Mouse (Mus musculus) limb, embryonic 13.5 days (tissue): Measurements from ENCODE around the gene Map2k7. TPM values are rescaled to one million over a fixed set of nuclear protein-coding genes. Genes with fewer than 3 reads are reported as not detected.

Source experiments
- ATAC-seq: fragments of 200-750 bp; cut with Nextera tagmentation; 2 replicates; pipeline ENCODE4 v1.8.0; 2017; ENCODE audit warnings: low read depth, moderate number of reproducible peaks, moderate TSS enrichment; ENCODE audit not compliant: low FRiP score
- H3K27ac ChIP-seq: fragments of 300-500 bp; sonication (generic); 2 replicates; pipeline ENCODE4 v1.5.1; 2015; ENCODE audit warnings: inconsistent platforms, mild to moderate bottlenecking, moderate library complexity
- H3K27me3 ChIP-seq: fragments of 300-500 bp; sonication (generic); 2 replicates; pipeline ENCODE4 v1.6.1; 2015; ENCODE audit warnings: mild to moderate bottlenecking, inconsistent platforms
- H3K36me3 ChIP-seq: fragments of 300-500 bp; sonication (generic); 2 replicates; pipeline ENCODE4 v1.6.1; 2015; ENCODE audit warnings: inconsistent platforms, mild to moderate bottlenecking, moderate library complexity
- H3K4me1 ChIP-seq: fragments of 300-500 bp; sonication (generic); 2 replicates; pipeline ENCODE4 v1.6.1; 2015; ENCODE audit warnings: inconsistent platforms
- H3K4me2 ChIP-seq: fragments of 300-500 bp; sonication (generic); replicated peaks from 2 replicates; pipeline ENCODE4 v1.6.1; 2015; ENCODE audit warnings: inconsistent platforms, mild to moderate bottlenecking, moderate library complexity
- H3K4me3 ChIP-seq: fragments of 300-500 bp; sonication (generic); 2 replicates; pipeline ENCODE4 v1.5.1; 2015; ENCODE audit warnings: moderate library complexity, mild to moderate bottlenecking, inconsistent platforms
- H3K9ac ChIP-seq: fragments of 300-500 bp; sonication (generic); 2 replicates; pipeline ENCODE4 v1.6.1; 2015; ENCODE audit warnings: mild to moderate bottlenecking, inconsistent platforms
- H3K9me3 ChIP-seq: fragments of 300-500 bp; sonication (generic); 2 replicates; pipeline ENCODE4 v1.6.1; 2016; ENCODE audit warnings: inconsistent platforms
- WGBS: fragments of 180-500 bp; shearing (Covaris S2); methylation state at CpG from one replicate; pipeline ENCODE4 v1.1.7; 2015; 5-methylcytosine and 5-hydroxymethylcytosine counted together
- polyA plus RNA-seq: library from polyadenylated mRNA; unstranded; fragments of >200 nt; fragmentation: Nextera tagmentation; extraction: Ambion mirVana; gene quantifications from 2 replicates; pipeline ENCODE4 v1.2.1, GENCODE M21; 2015

Gene Map2k7
- polyA plus RNA-seq, result 29.3 and 29.9 TPM in 2 replicates

GRCm38 (mm10) chr8:4238434-4239192, at the start of gene Map2k7, which contains the start of gene Gm49320:
Gene Map2k7, plus strand, starts transcription at chr8:4238740.
Gene Gm49320, plus strand, starts transcription at chr8:4238865.
- Histone ChIP-seq H3K4me1 (peaks cover 25% of the 10 kb centered on the region), H3K27me3 (0 out of 2 replicates have a peak, but pooled peaks cover 3% of the 10 kb centered on the region), H3K4me3 (peak within 1 kb of the TSS; percentile 83), H3K9me3 (no peaks in the 10 kb centered on the region), H3K4me2 (peak within 1 kb of the TSS; percentile 90), H3K9ac (peak within 1 kb of the TSS; percentile 78), H3K27ac (peak within 1 kb of the TSS; percentile 93), H3K36me3 (peaks cover 29% of the 10 kb centered on the region)
- WGBS, result under 1% methylated on average over 63 of the region's 71 CpGs
- ATAC-seq, result peak; percentile 95

DNA sequence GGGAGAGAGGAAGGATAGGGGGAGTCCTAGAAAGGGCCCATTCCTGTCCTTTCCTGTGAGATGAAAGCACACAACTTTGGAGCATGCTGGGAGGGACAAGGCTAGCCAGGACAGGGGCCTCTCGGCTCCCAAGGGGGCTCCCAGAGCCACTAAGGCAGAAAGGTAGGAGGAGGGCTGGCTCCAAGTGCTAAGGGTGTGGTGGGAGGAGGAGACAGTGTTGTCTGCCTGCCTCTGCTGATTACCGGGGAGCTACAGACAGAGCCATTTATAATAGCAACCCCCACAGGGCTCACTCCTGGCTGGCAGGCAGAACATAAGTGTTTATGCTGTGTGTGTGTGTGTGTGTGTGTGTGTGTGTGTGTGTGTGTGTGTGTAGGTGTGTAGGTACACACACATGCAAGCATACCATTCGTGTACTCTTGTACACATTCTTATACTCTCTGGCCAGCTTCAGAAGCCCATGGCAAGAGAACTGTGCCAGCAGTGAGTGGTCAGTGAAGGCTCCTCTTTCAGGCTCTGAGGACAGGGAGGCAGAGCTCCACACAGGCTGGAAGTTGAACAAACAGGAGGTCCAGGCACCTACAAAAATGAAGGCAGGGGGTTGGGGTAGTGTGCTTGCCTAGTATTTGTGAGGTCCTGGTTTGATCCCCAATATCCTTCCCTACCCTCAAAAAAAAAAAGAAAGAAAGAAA, 49.4 kb upstream of the Map2k7 start:
- no peak overlapping the region for H3K4me3 ChIP-seq
- H3K9ac ChIP-seq, result no peak overlapping the region
- 31% methylated on average over 3 of the region's 3 CpGs for WGBS
- peaks cover 68% of the 10 kb centered on the region for H3K36me3 ChIP-seq
- H3K4me2 ChIP-seq, result no peak overlapping the region
- ATAC-seq, result no peak
- H3K27me3 ChIP-seq, result no peaks in the 10 kb centered on the region
- no peak overlapping the region for H3K27ac ChIP-seq
- H3K9me3 ChIP-seq, result no peaks in the 10 kb centered on the region
- H3K4me1 ChIP-seq, result peaks cover 7% of the 10 kb centered on the region

DNA sequence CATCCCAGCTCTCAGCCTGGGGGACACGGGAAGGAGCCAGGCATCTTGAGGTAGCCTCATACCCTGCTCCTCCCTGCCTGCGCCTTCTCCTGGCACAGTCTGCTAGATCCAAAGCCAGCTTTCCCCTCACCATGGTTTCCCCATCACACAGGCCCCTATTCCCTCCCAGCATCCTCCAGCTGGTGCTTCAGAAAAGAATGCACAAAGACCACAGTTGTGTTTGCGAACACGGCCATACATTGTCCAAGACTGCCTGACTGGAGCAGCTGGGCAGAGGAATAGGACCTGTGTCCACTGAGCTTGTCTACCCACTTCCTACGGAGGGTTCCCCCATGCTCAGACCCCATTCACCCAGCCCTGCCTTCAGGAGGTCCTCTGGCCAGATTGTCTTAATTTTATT, 46.2 kb upstream of the Map2k7 start:
- no peak overlapping the region for H3K4me2 ChIP-seq
- no peaks in the 10 kb centered on the region for H3K27me3 ChIP-seq
- H3K27ac ChIP-seq, result no peak overlapping the region; the same call in 1 of the 2 replicates
- no peak overlapping the region for H3K9ac ChIP-seq
- no peak overlapping the region for H3K4me3 ChIP-seq
- no peaks in the 10 kb centered on the region for H3K9me3 ChIP-seq
- H3K36me3 ChIP-seq, result peaks cover 42% of the 10 kb centered on the region
- peak; percentile 15; the same call in 1 of the 2 replicates for ATAC-seq
- WGBS, result 56% methylated on average over 5 of the region's 5 CpGs
- H3K4me1 ChIP-seq, result peaks cover 7% of the 10 kb centered on the region

DNA sequence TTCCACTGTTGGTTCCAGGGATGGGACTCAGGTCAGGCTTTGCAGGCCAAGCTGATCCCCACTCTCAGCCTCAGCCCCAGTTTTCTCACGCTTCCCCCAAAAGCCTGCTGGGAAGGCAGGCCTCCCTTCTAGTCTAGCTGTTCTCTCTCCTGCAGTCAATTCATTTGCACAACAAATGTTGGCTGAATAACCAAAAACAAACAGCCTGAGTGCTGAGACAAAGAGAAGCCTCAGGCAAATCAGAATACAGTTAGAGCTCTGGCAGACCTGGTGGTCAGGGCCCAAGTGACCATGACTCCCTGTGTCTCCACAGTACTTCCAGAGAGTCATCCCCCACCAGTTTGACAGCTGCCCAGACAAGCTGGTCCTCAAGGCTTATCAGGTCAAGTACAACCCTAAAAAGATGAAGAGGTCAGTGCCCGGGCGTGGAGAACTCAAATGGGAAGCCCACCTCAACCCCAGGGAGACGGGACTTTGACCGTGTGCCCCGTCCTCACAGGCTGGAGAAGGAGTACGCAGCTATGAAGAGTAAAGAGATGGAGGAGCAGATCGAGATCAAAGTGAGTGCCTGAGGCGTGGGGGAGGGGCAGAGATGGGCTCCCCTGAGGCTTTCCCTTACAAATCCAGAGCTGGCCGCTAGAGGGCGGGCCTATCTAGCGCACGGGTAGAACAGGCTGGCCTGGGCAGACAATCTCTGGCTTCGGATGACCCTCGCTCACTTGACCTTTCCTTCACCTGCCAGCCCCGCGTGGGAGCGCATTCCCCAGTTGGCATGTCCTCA, 45.5 kb upstream of the Map2k7 start:
- Histone ChIP-seq H3K4me3 (0 out of 2 replicates have a peak overlapping the region, but pooled peaks have one; percentile 1), H3K36me3 (peaks cover 40% of the 10 kb centered on the region), H3K9ac (0 out of 2 replicates have a peak overlapping the region, but pooled peaks have one; percentile 8), H3K4me1 (peaks cover 7% of the 10 kb centered on the region), H3K27ac (no peak overlapping the region; the same call in 1 of the 2 replicates), H3K4me2 (peak overlapping the region; percentile 32), H3K27me3 (no peaks in the 10 kb centered on the region), H3K9me3 (no peaks in the 10 kb centered on the region)
- peak; percentile 77 for ATAC-seq
- 11% methylated on average over 18 of the region's 18 CpGs for WGBS

- no peaks in the 10 kb centered on the region for H3K9me3 ChIP-seq
- H3K27me3 ChIP-seq, result no peaks in the 10 kb centered on the region
- WGBS, result 49% methylated on average over 7 of the region's 7 CpGs
- peak overlapping the region; percentile 32 for H3K4me2 ChIP-seq
- no peak overlapping the region for H3K27ac ChIP-seq
- H3K36me3 ChIP-seq, result peaks cover 34% of the 10 kb centered on the region
- H3K9ac ChIP-seq, result peak overlapping the region; percentile 8; the same call in 1 of the 2 replicates
- H3K4me1 ChIP-seq, result peaks cover 7% of the 10 kb centered on the region
- no peak overlapping the region for H3K4me3 ChIP-seq
- ATAC-seq, result no peak
Observed at GRCm38 (mm10) chr8:4193588-4193894, 45.0 kb upstream of the Map2k7 start.

- WGBS, result 58% methylated on average over 2 of the region's 2 CpGs
- H3K27ac ChIP-seq, result no peak overlapping the region
- peaks cover 10% of the 10 kb centered on the region for H3K4me1 ChIP-seq
- no peak overlapping the region for H3K9ac ChIP-seq
- peaks cover 47% of the 10 kb centered on the region for H3K36me3 ChIP-seq
- no peak for ATAC-seq
- H3K4me3 ChIP-seq, result no peak overlapping the region
- H3K27me3 ChIP-seq, result peaks cover 31% of the 10 kb centered on the region
- H3K9me3 ChIP-seq, result no peaks in the 10 kb centered on the region
- no peak overlapping the region for H3K4me2 ChIP-seq
Observed at GRCm38 (mm10) chr8:4201321-4201720, 37.2 kb upstream of the Map2k7 start.

DNA sequence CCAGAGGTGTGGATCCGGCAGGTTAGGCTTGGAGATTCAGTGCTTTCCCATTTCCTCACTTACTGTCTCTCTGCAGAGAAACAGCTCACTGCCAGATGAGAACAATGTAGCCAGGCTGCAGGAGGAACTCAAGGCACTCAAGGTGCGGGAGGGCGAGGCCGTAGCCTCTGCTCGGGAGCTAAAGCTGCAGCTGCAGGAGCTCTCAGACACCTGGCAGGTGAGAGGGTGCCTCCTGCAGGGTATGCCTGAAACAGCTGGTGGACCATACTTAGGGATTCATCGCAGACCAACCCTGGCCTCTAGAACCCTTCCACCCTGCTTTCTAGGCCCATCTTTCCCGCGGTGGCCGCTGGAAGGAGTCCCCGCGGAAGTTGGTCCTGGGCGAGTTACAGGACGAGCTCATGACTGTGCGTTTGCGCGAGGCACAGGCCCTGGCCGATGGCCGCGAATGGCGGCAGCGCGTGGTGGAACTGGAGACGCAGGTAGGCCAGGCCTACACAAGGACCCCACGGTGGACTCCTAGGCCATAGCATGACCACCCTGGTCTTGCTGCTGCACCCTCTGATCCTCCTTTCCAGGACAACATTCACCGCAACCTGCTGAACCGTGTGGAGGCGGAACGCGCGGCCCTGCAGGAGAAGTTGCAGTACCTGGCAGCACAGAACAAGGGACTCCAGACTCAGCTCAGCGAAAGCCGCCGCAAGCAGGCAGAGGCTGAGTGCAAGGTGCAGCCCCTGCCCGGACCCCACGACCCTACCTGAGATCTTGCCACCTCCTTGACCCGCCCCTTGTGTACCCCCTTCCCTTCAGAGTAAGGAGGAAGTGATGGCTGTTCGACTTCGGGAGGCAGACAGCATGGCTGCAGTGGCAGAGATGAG, 33.1 kb upstream of the Map2k7 start:
- 0 out of 2 replicates have a peak, but pooled peaks cover 4% of the 10 kb centered on the region for H3K9me3 ChIP-seq
- peaks cover 54% of the 10 kb centered on the region for H3K36me3 ChIP-seq
- peak overlapping the region; percentile 9; the same call in 1 of the 2 replicates for H3K9ac ChIP-seq
- no peak overlapping the region for H3K27ac ChIP-seq
- no peak for ATAC-seq
- H3K4me1 ChIP-seq, result peaks cover 19% of the 10 kb centered on the region
- peaks cover 59% of the 10 kb centered on the region for H3K27me3 ChIP-seq
- peak overlapping the region; percentile 8 for H3K4me3 ChIP-seq
- 15% methylated on average over 38 of the region's 38 CpGs for WGBS
- peak overlapping the region; percentile 45 for H3K4me2 ChIP-seq

DNA sequence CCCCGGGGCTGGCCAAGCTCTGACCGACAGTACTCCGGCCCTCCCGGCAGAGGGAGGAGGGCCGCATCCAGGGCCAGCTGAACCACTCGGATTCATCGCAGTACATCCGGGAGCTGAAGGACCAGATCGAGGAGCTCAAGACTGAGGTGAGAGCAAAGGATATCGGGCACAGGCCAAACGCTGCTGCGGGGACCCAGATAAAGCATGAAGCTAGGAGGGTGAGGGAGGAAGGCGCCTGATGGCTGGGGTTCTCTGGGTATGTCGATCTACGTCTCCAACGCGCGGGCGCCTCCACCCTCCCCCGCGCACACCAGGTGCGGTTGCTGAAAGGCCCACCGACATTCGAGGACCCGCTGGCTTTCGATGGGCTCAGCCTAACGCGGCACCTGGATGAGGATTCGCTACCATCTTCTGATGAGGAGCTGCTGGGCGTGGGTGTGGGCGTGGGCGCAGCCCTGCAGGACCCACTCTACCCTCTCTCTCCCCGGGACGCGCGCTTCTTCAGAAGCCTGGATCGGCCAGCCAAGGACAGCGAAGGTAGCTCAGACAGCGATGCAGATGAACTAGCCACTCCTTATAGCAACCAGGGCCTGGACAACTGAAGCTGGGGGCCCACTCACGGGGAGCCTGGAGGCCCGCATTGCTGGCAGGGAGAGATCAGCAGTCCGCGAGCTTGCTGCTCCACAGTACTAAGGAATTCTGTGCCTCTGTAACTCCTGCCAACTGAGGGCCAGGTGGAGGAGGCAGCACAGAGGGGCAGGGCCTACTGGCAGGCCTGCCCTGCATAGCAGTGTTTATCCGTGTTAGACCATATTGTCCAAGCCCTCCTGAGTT, 32.1 kb upstream of the Map2k7 start:
- H3K4me3 ChIP-seq, result peak overlapping the region; percentile 8
- H3K27me3 ChIP-seq, result peaks cover 62% of the 10 kb centered on the region
- peak; percentile 29; the same call in 1 of the 2 replicates for ATAC-seq
- no peak overlapping the region for H3K27ac ChIP-seq
- peak overlapping the region; percentile 45 for H3K4me2 ChIP-seq
- H3K4me1 ChIP-seq, result peaks cover 19% of the 10 kb centered on the region
- WGBS, result 10% methylated on average over 43 of the region's 44 CpGs
- peaks cover 53% of the 10 kb centered on the region for H3K36me3 ChIP-seq
- 0 out of 2 replicates have a peak, but pooled peaks cover 4% of the 10 kb centered on the region for H3K9me3 ChIP-seq
- H3K9ac ChIP-seq, result peak overlapping the region; percentile 53

DNA sequence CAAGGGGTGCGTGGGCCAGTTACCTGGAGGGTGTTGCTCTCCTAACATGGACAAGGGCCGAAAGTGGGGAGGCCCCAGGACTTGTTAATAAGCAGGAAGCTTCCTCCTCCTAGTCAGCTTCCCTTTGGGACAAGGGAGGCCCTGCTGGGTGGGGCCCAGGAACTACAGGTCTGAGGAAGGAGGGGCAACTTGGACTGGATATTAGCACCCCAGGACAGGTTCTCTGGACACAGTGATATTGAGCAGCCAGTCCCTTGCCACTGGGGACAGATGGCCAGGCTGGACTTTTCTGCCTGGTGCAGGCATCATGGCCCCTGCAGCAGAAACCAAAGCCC, 31.6 kb upstream of the Map2k7 start:
- H3K4me1 ChIP-seq, result peaks cover 19% of the 10 kb centered on the region
- peaks cover 62% of the 10 kb centered on the region for H3K27me3 ChIP-seq
- H3K27ac ChIP-seq, result no peak overlapping the region
- H3K36me3 ChIP-seq, result peaks cover 53% of the 10 kb centered on the region
- H3K4me2 ChIP-seq, result peak overlapping the region; percentile 45; the same call in 1 of the 2 replicates
- 48% methylated on average over 2 of the region's 2 CpGs for WGBS
- H3K9me3 ChIP-seq, result 0 out of 2 replicates have a peak, but pooled peaks cover 4% of the 10 kb centered on the region
- H3K9ac ChIP-seq, result no peak overlapping the region
- ATAC-seq, result peak; percentile 10; the same call in 1 of the 2 replicates
- no peak overlapping the region for H3K4me3 ChIP-seq

DNA sequence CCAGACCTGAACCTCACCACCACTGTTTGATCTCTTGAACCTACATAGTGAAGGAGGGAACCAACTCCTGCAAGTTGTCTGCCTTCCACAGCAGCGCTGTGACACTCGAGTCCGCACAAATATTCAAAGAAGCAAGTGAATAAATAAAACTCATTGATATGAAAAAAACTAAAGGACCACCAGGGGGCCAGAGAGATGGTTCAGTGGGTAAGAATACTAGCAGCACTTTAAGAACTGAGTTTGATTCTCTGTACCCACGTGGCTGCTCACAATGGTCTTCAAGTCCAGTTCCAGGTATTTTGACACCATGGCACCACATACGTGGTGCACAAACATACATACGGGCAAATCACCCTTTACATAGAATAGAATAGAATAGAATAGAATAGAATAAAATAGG, 27.4 kb upstream of the Map2k7 start:
- no peak overlapping the region for H3K9ac ChIP-seq
- peaks cover 34% of the 10 kb centered on the region for H3K4me1 ChIP-seq
- no peak overlapping the region for H3K4me2 ChIP-seq
- WGBS, result 82% methylated on average over 6 of the region's 6 CpGs
- peaks cover 23% of the 10 kb centered on the region for H3K36me3 ChIP-seq
- H3K4me3 ChIP-seq, result no peak overlapping the region
- H3K27ac ChIP-seq, result no peak overlapping the region
- H3K27me3 ChIP-seq, result peaks cover 62% of the 10 kb centered on the region
- 0 out of 2 replicates have a peak, but pooled peaks cover 4% of the 10 kb centered on the region for H3K9me3 ChIP-seq
- no peak for ATAC-seq
